Mouse (Mus musculus) heart, embryonic 15.5 days (tissue): ENCODE measurements around the gene Arhgap25. TPM values are rescaled to one million over a fixed set of nuclear protein-coding genes. Genes with fewer than 3 reads are reported as not detected.

ENCODE experiments used
- ATAC-seq: fragments of 200-750 bp; cut with Nextera tagmentation; replicated peaks from 2 replicates; pipeline ENCODE4 v1.8.0; 2017; ENCODE audit warnings: low read depth, moderate TSS enrichment; ENCODE audit not compliant: insufficient number of reproducible peaks, insufficient read depth, low FRiP score
- H3K27ac ChIP-seq: fragments of 300-500 bp; sonication (generic); 2 replicates; pipeline ENCODE4 v1.5.1; 2015; ENCODE audit warnings: mild to moderate bottlenecking, inconsistent platforms
- H3K27me3 ChIP-seq: fragments of 300-500 bp; sonication (generic); 2 replicates; pipeline ENCODE4 v1.6.1; 2015; ENCODE audit warnings: inconsistent platforms
- H3K36me3 ChIP-seq: fragments of 300-500 bp; sonication (generic); 2 replicates; pipeline ENCODE4 v1.6.1; 2015; ENCODE audit warnings: mild to moderate bottlenecking, inconsistent platforms
- H3K4me1 ChIP-seq: fragments of 300-500 bp; sonication (generic); replicated peaks from 2 replicates; pipeline ENCODE4 v1.6.1; 2015; ENCODE audit warnings: inconsistent platforms
- H3K4me2 ChIP-seq: fragments of 300-500 bp; sonication (generic); 2 replicates; pipeline ENCODE4 v1.6.1; 2015; ENCODE audit warnings: inconsistent platforms, mild to moderate bottlenecking, moderate library complexity
- H3K4me3 ChIP-seq: fragments of 300-500 bp; sonication (generic); 2 replicates; pipeline ENCODE4 v1.5.1; 2015; ENCODE audit warnings: mild to moderate bottlenecking, inconsistent platforms
- H3K9ac ChIP-seq: fragments of 300-500 bp; sonication (generic); 2 replicates; pipeline ENCODE4 v1.6.1; 2015; ENCODE audit warnings: mild to moderate bottlenecking, inconsistent platforms
- H3K9me3 ChIP-seq: fragments of 300-500 bp; sonication (generic); replicated peaks from 2 replicates; pipeline ENCODE4 v1.6.1; 2016; ENCODE audit warnings: inconsistent platforms
- WGBS: fragments of 180-500 bp; shearing (Covaris S2); methylation state at CpG from one replicate; pipeline ENCODE4 v1.1.7; 2015; ENCODE audit warnings: mixed read lengths; 5-methylcytosine and 5-hydroxymethylcytosine counted together
- polyA plus RNA-seq: library from polyadenylated mRNA; unstranded; fragments of >200 nt; fragmentation: Nextera tagmentation; extraction: Ambion mirVana; gene quantifications from 2 replicates; pipeline ENCODE4 v1.2.1, GENCODE M21; 2015

The Arhgap25 gene
- polyA plus RNA-seq, 1 experiment from 2014 or later = 3.5 TPM

GRCm38 (mm10) chr6:87520572-87520971 is 12.5 kb downstream of the Arhgap25 start:
- H3K27me3 ChIP-seq = peaks cover 34% of the 10 kb centered on the region
- no peaks in the 10 kb centered on the region for H3K36me3 ChIP-seq
- H3K27ac ChIP-seq = no peak overlapping the region
- ATAC-seq = no peak
- H3K9me3 ChIP-seq = no peaks in the 10 kb centered on the region
- no peak overlapping the region for H3K9ac ChIP-seq
- H3K4me1 ChIP-seq = peaks cover 4% of the 10 kb centered on the region; the same call in 1 of the 2 replicates
- no peak overlapping the region for H3K4me2 ChIP-seq
- no peak overlapping the region for H3K4me3 ChIP-seq
- WGBS = 86% methylated on average over 8 of the region's 8 CpGs

- 82% methylated on average over 11 of the region's 11 CpGs for WGBS
- H3K9ac ChIP-seq = no peak overlapping the region
- ATAC-seq = no peak
Observed at GRCm38 (mm10) chr6:87519809-87520208, 13.2 kb downstream of the Arhgap25 start.

DNA sequence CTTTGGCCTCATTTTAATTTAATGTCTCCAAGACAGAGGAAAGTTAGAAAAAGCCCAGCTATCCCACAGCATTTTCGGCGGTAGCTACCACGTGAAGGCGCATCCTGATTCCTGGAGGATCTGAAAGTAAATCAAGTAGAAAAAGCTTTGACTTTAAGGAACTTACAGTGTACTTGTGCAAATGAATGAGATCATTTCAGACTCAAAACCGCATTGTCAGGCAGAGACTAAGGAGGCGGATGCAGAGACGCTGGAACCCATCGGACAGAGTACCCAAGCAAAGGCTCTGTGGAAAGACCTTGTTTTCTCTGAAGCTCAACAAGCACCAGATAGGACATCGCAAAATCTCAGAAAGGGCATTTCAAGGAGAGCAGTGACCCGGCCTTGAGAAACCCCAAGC is 14.4 kb downstream of the Arhgap25 start:
- no peak for ATAC-seq
- no peak overlapping the region for H3K27ac ChIP-seq
- H3K4me3 ChIP-seq = no peak overlapping the region
- no peak overlapping the region for H3K9ac ChIP-seq
- peaks cover 49% of the 10 kb centered on the region for H3K27me3 ChIP-seq
- H3K9me3 ChIP-seq = no peaks in the 10 kb centered on the region
- H3K36me3 ChIP-seq = no peaks in the 10 kb centered on the region
- H3K4me1 ChIP-seq = no peaks in the 10 kb centered on the region
- no peak overlapping the region for H3K4me2 ChIP-seq
- WGBS = 88% methylated on average over 10 of the region's 10 CpGs

More at GRCm38 (mm10) chr6:87519809-87520208, 13.2 kb downstream of the Arhgap25 start:
- H3K4me1 ChIP-seq = peaks cover 4% of the 10 kb centered on the region; the same call in 1 of the 2 replicates
- no peaks in the 10 kb centered on the region for H3K9me3 ChIP-seq
- no peaks in the 10 kb centered on the region for H3K36me3 ChIP-seq
- no peak overlapping the region for H3K27ac ChIP-seq
- no peak overlapping the region for H3K4me3 ChIP-seq
- H3K27me3 ChIP-seq = peaks cover 38% of the 10 kb centered on the region
- no peak overlapping the region for H3K4me2 ChIP-seq

DNA sequence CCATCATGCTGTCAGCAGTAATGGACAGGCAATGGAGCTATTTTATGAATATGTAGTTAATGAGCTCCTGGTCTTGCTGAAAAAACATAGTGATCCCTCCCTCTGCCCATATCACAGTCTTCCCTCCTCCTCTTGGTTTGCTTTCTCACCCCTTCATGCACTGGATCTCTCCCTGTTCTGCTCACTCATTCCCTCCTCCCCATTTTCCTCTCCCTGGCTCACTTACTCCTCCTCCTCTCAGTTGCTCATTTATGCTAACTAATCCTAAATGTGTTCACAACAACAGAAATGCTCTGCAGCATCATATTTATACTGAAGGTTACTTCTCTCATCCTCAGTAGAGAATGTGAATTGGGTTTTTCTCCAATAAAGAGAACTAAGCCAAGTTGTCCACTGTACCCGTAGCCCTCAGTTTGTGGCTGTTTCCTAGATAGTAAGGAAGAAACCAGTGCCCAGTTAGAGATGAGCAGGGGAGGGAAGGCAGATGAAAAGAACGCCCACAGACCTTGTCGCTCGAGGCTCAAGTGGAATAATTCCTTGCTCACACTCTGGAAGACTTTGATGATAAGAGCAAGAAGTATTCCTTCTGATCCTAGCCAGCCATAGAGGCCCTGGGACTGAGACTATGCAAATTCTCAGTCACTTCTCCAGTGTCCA is 15.2 kb downstream of the Arhgap25 start:
- Histone ChIP-seq H3K9me3 (no peaks in the 10 kb centered on the region), H3K36me3 (no peaks in the 10 kb centered on the region), H3K4me3 (no peak overlapping the region), H3K27ac (no peak overlapping the region), H3K4me1 (no peaks in the 10 kb centered on the region), H3K9ac (no peak overlapping the region), H3K27me3 (peaks cover 56% of the 10 kb centered on the region), H3K4me2 (no peak overlapping the region)
- no peak for ATAC-seq
- 62% methylated on average over 4 of the region's 4 CpGs for WGBS

DNA sequence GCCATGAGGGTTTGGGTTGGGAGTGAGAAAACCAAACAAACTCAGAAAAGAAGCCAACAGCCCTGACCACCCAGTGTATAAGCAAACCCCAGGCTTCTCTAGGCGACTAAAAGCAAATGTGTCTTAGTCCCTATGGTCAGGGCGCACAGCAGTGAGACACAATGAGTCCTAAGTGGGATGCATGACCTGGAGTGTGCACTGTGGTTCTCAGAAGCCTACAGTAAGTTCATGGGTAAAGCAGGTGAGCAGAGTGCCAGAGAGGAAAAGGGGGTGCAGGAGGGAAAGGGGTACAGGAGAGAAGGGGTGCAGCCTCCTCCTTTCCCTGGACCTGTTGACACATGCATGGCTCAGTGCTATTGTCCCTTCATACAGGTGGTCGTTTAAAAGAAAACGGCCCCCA is 18.7 kb downstream of the Arhgap25 start:
- Histone ChIP-seq H3K4me1 (no peaks in the 10 kb centered on the region), H3K9me3 (no peaks in the 10 kb centered on the region), H3K4me2 (no peak overlapping the region), H3K27ac (no peak overlapping the region), H3K9ac (no peak overlapping the region), H3K4me3 (no peak overlapping the region), H3K36me3 (no peaks in the 10 kb centered on the region), H3K27me3 (peaks cover 44% of the 10 kb centered on the region)
- WGBS = 74% methylated on average over 4 of the region's 4 CpGs
- no peak for ATAC-seq

GRCm38 (mm10) chr6:87513046-87513767 is 19.9 kb downstream of the Arhgap25 start:
- H3K4me2 ChIP-seq = no peak overlapping the region
- H3K9me3 ChIP-seq = no peaks in the 10 kb centered on the region
- no peak overlapping the region for H3K9ac ChIP-seq

DNA sequence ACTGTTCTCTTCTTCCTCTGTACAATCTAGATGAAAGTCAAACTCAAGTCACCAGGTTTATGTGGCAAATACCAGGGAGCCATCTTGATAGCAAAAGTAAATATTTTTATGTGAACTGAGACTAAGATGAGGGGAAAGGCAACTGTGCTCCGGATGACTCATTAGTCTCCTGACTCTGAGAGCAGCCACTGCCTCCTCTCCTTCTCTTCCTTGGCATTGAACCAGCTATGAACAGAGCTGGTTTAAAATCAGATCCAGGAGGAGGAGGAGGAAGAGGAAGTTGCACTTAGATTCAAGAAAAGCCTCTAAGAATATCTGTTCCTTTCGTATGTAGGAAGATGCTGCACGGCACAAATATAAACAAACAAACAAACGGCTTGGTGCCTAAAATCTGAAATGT is 22.1 kb downstream of the Arhgap25 start:
- ATAC-seq = no peak
- 50% methylated on average over 4 of the region's 4 CpGs for WGBS
- Histone ChIP-seq H3K27ac (no peak overlapping the region), H3K36me3 (no peaks in the 10 kb centered on the region), H3K9me3 (no peaks in the 10 kb centered on the region), H3K27me3 (peaks cover 29% of the 10 kb centered on the region), H3K4me2 (no peak overlapping the region), H3K9ac (no peak overlapping the region), H3K4me3 (no peak overlapping the region), H3K4me1 (no peaks in the 10 kb centered on the region)

More at GRCm38 (mm10) chr6:87513046-87513767, 19.9 kb downstream of the Arhgap25 start:
- 68% methylated on average over 12 of the region's 12 CpGs for WGBS
- no peak overlapping the region for H3K27ac ChIP-seq
- no peak for ATAC-seq
- H3K4me1 ChIP-seq = no peaks in the 10 kb centered on the region
- peaks cover 38% of the 10 kb centered on the region for H3K27me3 ChIP-seq
- H3K36me3 ChIP-seq = no peaks in the 10 kb centered on the region
- no peak overlapping the region for H3K4me3 ChIP-seq

DNA sequence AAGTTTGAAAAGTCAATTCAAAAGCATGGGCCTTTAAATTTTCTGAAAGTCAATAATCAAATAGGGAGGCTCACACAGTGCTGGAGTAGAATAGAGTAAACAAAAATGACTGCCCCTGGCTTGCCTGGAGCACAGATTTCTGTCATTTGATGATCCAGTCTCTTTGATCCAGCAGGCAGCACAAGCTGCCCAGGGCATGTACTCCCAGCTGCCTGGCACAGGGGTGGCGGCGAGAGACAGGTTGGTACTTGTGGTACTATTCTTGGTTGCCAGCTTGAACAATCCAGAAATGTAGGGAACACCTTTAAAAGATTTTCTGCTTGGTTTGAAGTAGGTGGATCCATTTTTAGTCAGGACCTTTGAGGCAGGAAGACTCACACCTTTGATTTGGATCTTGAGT is 23.3 kb downstream of the Arhgap25 start:
- H3K27me3 ChIP-seq = peaks cover 22% of the 10 kb centered on the region
- H3K9ac ChIP-seq = no peak overlapping the region
- no peaks in the 10 kb centered on the region for H3K9me3 ChIP-seq
- no peaks in the 10 kb centered on the region for H3K4me1 ChIP-seq
- H3K4me2 ChIP-seq = no peak overlapping the region
- ATAC-seq = no peak
- WGBS = 89% methylated on average over 2 of the region's 2 CpGs
- no peak overlapping the region for H3K27ac ChIP-seq
- H3K4me3 ChIP-seq = no peak overlapping the region
- no peaks in the 10 kb centered on the region for H3K36me3 ChIP-seq

DNA sequence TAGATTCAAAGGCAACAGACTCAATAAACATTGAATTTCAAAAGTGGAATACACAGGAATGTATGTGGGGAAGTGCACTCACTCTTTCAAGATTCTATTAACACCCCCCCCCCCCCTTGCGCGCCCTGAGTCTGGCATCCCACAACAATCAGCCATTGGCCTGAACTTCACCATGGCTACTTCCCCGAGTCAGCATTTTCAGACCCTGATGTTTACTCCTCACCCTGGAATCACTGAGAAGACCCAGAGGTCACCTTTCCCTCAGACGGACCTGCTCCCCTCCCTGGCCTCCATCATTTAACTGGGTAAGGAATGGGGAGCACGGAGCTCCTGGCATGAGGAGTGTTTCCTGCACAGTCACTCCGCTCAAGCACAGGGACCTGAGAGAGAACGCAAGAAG is 28.2 kb downstream of the Arhgap25 start:
- ATAC-seq = no peak

DNA sequence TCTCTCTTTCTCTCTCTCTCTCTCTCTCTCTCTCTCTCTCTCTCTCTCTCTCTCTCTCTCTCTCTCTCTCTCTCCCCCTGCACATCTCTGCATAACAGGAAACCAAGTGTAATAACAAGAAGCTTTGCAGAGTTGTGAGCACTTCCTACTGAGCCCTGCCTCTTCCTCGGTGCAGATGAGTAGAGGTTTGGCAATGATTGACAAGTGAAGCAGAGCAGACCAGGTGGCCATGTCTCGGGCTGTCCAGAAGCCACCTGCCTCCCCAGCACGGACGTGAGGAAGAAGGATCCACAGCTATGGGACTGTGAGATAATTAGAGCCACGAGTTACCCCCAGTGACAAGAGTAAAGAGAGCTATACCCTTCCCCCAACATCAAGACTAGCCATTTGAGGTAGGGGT is 29.1 kb downstream of the Arhgap25 start:
- Histone ChIP-seq H3K27me3 (peaks cover 9% of the 10 kb centered on the region), H3K4me2 (no peak overlapping the region), H3K9ac (no peak overlapping the region), H3K4me1 (peaks cover 4% of the 10 kb centered on the region; the same call in 1 of the 2 replicates), H3K4me3 (no peak overlapping the region), H3K27ac (no peak overlapping the region), H3K9me3 (no peaks in the 10 kb centered on the region), H3K36me3 (no peaks in the 10 kb centered on the region)
- 47% methylated on average over 5 of the region's 5 CpGs for WGBS
- no peak for ATAC-seq

More for the DNA sequence above, 28.2 kb downstream of the Arhgap25 start:
- Histone ChIP-seq H3K9me3 (no peaks in the 10 kb centered on the region), H3K27me3 (peaks cover 9% of the 10 kb centered on the region), H3K36me3 (no peaks in the 10 kb centered on the region), H3K9ac (no peak overlapping the region), H3K27ac (no peak overlapping the region), H3K4me1 (peaks cover 4% of the 10 kb centered on the region; the same call in 1 of the 2 replicates), H3K4me2 (no peak overlapping the region), H3K4me3 (no peak overlapping the region)
- 78% methylated on average over 7 of the region's 7 CpGs for WGBS

DNA sequence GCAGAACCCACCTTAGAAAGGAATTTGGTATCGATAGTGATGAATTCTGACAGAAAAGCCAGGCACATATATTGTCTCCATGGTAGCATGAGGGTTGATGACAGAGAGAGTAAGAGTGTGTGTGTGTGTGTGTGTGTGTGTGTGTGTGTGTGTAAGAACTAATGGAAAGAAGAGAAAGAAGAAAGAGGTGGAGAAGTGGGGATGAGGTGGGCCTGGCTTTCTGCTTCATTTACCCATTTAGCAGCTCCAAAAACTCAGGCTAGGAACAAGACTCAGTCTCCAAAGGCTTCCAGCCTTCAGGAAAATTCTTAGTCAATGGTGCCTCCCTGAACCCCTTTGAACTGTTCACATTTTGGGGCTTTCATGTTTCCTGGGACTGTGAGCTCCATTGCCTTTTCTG is 29.5 kb downstream of the Arhgap25 start:
- 90% methylated on average over 1 of the region's 1 CpGs for WGBS
- Histone ChIP-seq H3K4me3 (no peak overlapping the region), H3K27me3 (peaks cover 9% of the 10 kb centered on the region), H3K4me2 (no peak overlapping the region), H3K9me3 (no peaks in the 10 kb centered on the region), H3K27ac (no peak overlapping the region), H3K9ac (no peak overlapping the region), H3K36me3 (no peaks in the 10 kb centered on the region), H3K4me1 (peaks cover 4% of the 10 kb centered on the region; the same call in 1 of the 2 replicates)
- no peak for ATAC-seq
